Mouse (Mus musculus): ENCODE measurements at regions not wholly inside any gene's neighbourhood (a gene's known extent, or its start where the extent isn't known, plus 50 kb on each side); places are given as distances from the start of the nearest gene placed in this dataset.
A peak's percentile ranks its signal among the peaks of the same experiment; 100 is the strongest.

GRCm38 (mm10) chr3:99716381-99716780 is 168.8 kb upstream of the Spag17 start:
- DNase-seq (ENCODE audit: low spot score) = no peak

GRCm38 (mm10) chr3:99738093-99738803 is 147.0 kb upstream of the Spag17 start:
- no peak for DNase-seq (ENCODE audit: low spot score)

- no peak for DNase-seq (ENCODE audit: low spot score)
Observed at GRCm38 (mm10) chr3:99739654-99740053, 145.6 kb upstream of the Spag17 start.

DNA sequence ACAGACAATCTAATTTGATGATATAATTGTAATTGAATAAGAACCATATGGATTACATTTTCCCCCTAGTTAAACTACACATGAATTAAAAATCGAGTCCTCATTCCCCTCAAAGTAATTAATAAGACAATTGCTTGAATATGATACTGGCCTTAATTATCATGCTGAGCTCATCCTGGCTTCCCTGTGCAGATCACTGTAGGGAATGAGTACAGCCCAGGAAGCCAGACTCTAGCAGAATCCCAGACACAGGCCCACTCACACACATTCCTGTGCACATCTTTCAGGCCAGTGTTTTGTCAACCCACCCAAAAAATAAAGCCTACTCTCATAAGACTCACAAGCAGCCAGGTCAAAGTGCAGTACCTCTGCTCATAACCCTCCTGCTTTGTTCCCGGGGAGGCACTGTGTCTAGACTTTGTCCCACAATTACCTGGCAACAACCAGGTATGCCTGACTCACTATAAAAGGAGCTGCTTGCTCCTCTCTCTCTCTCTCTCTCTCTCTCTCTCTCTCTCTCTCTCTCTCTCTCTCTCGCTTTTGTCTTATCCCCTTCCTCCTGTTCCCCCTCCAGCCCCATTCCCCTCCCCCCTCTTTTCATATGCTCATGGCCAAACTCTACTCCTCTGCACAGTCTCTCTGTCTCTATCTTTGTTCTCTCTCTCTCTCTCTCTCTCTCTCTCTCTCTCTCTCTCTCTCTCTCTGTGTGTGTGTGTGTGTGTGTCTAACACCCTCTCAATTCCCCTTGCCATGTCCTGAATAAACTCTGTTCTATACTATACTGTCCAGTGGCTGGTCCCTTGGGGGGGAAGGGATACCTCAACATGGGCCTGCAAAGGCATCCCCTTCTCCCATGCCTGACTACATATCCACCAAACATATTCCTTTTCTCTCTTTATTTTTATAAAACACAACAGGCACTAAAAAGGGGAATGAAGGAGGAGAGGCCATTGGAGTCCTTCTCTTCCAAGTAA is 143.7 kb upstream of the Spag17 start:
- DNase-seq (ENCODE audit: low spot score) = no peak

GRCm38 (mm10) chr3:99749725-99750124 is 135.5 kb upstream of the Spag17 start:
- DNase-seq (ENCODE audit: low spot score) = no peak

DNA sequence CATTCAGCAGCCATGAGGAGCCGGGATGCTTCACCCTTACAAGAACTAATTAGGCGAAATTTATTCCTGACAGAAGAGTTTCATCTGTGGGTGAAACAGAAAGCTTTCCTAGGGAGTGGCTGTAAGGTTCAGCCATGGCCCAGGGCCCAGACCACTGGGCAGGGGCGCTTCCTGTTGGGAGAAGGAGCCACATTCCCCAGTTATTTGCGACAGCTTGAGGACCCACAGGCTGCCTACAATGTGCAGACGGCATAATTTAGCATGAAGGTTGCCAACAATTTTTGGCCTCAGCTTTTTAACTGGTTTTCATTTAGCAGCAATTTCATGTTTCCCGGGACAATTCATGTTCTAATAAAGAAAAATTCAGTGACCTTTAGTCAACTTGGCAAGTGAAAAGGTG is 106.7 kb upstream of the Spag17 start:
- peak; percentile 1 for DNase-seq (ENCODE audit: low spot score)

DNA sequence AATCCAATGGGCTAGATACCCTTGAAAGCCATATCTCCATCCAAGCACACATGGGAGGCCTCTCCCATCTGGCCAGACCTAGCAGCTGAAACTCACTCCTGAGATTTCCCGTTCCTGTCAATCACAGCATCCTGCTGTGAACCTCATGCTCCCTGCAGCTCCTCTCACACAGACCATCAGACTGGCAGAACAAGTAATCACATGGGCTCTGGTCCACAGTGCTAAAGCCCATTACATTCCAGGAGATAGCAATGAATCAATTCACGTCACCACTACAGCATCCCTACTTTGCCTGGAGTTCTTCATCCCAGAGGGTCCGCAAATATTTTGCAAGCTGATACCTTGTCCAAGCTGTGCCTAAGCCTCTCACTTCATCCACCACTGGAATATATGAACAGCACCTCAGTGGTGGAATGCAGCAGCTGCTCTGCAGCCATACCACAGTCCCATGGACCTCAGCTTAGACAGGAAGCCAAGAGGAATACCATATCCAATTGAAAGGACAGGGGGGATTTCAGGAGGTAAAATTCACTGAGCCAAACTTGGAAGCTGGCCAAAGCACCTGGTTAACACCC is 99.2 kb upstream of the Spag17 start:
- DNase-seq (ENCODE audit: low spot score) = no peak

DNA sequence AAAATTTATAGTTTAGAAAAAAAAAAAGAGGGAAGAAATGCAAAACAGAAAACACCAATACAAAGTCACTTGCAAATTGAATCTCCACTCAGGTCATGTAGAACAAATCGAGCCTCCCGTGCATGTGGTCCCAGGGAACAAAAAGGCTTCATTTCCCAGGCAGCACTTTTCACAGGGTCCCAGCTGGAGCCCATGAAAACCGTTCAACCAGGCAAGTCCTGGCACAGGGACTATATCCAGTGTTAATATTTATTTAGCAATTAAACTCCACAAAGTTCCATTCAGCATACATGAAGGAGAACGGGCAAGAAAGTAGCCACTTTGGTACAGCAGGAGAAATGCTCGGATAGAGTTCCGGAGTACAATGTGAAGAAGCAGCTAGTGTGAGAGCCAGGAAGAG is 93.9 kb upstream of the Spag17 start:
- no peak for DNase-seq (ENCODE audit: low spot score)

DNA sequence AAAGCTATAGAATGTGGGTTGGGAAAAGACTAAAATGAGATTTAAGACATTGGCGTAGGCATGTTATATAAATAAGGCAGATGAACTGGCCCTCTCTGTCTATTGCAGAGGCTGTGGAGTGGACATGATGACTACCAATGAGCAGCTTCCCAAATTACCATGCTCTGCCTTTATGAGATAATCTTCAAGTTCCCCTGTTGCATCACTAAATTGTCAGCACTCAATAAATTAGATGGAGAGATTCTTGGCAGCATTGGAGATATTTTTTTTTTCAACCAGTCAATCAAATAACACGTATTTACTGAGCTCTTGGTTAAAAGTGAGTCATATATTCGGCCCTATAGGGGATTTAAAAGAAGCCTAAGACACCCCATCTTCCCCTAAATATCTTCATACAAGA is 91.6 kb upstream of the Spag17 start:
- DNase-seq (ENCODE audit: low spot score) = no peak

GRCm38 (mm10) chr3:99795835-99796234 is 89.4 kb upstream of the Spag17 start:
- DNase-seq (ENCODE audit: low spot score) = no peak

DNA sequence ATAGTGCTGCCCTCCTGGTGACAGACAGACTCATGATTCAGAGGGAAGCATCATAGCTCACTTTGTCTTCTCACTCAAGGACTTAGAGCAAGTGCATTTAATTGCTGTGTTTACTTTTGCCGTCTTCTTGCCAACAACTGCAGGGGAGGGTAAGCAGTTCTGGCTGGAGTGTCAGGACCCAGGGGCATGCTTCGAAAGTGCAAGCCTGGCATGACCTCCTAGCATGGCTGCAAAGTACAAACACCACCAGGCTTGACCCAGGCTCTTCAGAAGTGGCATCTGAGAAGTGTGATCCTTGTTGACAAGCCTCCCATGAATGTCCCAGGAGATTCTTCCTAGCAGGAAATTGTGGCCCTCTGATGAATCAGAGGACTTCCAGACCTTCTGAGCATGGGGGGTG is 87.4 kb upstream of the Spag17 start:
- DNase-seq (ENCODE audit: low spot score) = no peak

GRCm38 (mm10) chr3:99810532-99810931 is 74.7 kb upstream of the Spag17 start:
- DNase-seq (ENCODE audit: low spot score) = no peak

DNA sequence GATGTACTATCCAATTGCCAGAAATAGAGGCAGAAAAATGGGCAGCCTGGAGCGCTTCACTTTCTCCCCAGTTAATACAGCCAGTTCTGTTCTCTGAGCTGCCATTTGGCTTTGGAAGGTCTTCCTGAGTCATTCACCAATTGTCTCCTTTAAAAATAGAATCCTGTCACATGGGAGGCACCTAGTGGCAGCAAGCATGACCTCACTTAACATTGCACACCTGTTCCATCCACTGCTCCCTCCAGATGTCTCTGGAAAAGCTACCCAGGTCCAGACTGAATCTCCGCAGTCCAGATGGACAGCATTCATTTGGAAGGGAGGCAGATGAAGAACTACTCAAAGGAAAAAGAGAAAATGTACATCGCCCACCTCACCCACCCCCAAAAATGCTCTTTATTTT is 73.9 kb upstream of the Spag17 start:
- no peak for DNase-seq (ENCODE audit: low spot score)

DNA sequence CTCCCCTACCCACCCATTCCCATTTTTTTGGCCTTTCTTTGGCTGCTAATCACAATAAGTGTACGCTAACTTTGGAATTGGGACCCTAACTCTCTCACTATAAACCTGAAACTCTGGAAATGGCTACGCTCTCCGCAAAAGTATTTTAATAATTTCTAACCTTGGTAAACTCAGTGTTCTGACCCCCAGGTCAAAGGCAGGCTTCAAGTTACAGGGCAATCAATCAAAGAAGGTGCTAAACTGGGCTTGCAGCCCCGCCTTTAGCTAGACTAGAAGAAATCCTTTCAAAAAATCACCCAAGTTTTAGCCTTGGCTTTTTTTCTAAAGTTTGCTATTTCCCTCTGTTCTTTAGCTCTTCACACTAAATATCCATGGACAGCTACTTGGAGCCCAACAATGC is 72.4 kb upstream of the Spag17 start:
- DNase-seq (ENCODE audit: low spot score) = no peak

DNA sequence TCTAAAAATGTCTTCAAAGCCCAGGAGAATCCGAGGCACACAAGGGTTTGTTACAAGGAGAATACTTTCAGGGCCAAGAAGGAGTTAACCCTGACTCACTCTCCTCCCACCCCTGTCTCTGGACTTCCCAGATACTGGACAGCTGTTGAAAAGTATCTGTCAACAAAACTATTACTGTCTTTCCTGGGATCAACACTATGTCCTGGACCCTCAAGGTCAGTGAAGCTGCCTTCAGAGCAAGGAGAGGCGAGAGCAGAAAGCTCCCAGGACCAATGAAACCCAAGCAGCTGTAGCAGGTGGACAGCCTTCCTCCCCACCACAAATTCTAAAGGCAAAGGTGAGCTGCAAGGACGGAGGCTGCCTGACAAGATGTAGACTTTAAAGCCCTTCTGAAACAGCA is 70.1 kb upstream of the Spag17 start:
- no peak for DNase-seq (ENCODE audit: low spot score)

DNA sequence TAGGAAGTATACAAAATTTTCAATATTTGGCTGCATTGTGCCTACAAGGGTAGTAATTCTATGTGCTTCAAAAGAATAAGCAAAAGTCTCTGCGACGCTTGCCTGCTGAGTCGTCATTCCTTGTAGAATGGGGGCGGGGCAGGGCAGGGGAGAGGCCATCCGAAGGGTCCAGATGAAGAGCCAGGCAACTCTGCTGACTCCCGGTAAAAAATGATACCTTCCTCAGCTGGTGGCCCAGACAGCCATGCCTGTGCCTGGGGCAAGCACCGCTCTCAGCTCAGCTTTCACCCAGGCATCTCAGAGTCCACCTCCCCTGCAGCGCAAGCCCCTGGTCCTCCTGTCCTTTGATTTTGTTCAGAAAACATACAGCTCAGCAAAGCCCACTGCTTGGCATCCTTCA is 67.2 kb upstream of the Spag17 start:
- DNase-seq (ENCODE audit: low spot score) = no peak

DNA sequence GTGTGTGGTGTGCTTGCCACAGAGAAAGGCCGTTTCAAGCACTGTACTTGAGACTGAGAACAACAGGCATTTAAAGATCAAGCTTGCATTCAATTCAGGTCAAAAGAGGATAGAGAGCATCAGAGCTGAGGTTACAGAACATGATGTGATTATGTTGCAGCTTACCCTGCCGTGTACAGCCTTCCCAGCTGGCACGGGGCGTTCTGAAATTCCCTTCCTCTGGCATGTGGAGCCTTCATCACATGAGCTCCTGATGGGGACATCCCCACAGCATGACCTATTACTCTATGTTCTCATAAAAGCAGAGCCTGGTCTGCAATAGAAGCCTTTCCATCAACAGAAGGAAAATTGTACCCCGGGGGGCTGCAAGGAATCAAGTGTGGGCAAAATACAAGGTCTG is 62.5 kb upstream of the Spag17 start:
- no peak for DNase-seq (ENCODE audit: low spot score)

- DNase-seq (ENCODE audit: low spot score) = no peak
Observed at GRCm38 (mm10) chr3:99823256-99823655, 62.0 kb upstream of the Spag17 start.

All from lung, postnatal 25 days (tissue).